Mouse (Mus musculus) hindbrain, embryonic 14.5 days (tissue): ENCODE results near the gene Lipc. TPM values are rescaled to one million over a fixed set of nuclear protein-coding genes. Genes with fewer than 3 reads are reported as not detected.

ENCODE experiments used
- ATAC-seq: fragments of 200-750 bp; cut with Nextera tagmentation; 2 replicates; pipeline ENCODE4 v1.8.0; 2017; ENCODE audit warnings: moderate number of reproducible peaks, mild to moderate bottlenecking, moderate TSS enrichment, moderate library complexity; ENCODE audit not compliant: low FRiP score
- DNase-seq: peaks from one replicate; pipeline ENCODE4 v3.0.0-alpha.2; 2015; ENCODE audit warnings: low spot score
- H3K27ac ChIP-seq: fragments of 300-500 bp; sonication (generic); 2 replicates; pipeline ENCODE4 v1.5.1; 2014; ENCODE audit warnings: mild to moderate bottlenecking, moderate library complexity
- H3K27me3 ChIP-seq: fragments of 300-500 bp; sonication (generic); 2 replicates; pipeline ENCODE4 v1.6.1; 2014; ENCODE audit warnings: mild to moderate bottlenecking, low read length, mixed read lengths; ENCODE audit not compliant: control insufficient read depth, insufficient read depth
- H3K36me3 ChIP-seq: fragments of 300-500 bp; sonication (generic); replicated peaks from 2 replicates; pipeline ENCODE4 v1.6.1; 2014; ENCODE audit not compliant: control insufficient read depth, insufficient read depth
- H3K4me1 ChIP-seq: fragments of 300-500 bp; sonication (generic); replicated peaks from 2 replicates; pipeline ENCODE4 v1.6.1; 2014; ENCODE audit warnings: antibody characterized with exemption, low read length, mixed read lengths; ENCODE audit not compliant: control insufficient read depth, insufficient read depth
- H3K4me2 ChIP-seq: fragments of 300-500 bp; sonication (generic); replicated peaks from 2 replicates; pipeline ENCODE4 v1.6.1; 2014; ENCODE audit warnings: mild to moderate bottlenecking, moderate library complexity
- H3K4me3 ChIP-seq: fragments of 300-500 bp; sonication (generic); replicated peaks from 2 replicates; pipeline ENCODE4 v1.5.1; 2014; ENCODE audit warnings: mild to moderate bottlenecking, low read length
- H3K9ac ChIP-seq: fragments of 300-500 bp; sonication (generic); 2 replicates; pipeline ENCODE4 v1.6.1; 2014
- H3K9me3 ChIP-seq: fragments of 300-500 bp; sonication (generic); 2 replicates; pipeline ENCODE4 v1.6.1; 2016; ENCODE audit warnings: low read length; ENCODE audit not compliant: control insufficient read depth
- WGBS: fragments of 180-500 bp; shearing (Covaris S2); extraction: QIAGEN DNeasy Blood & Tissue Kit; methylation state at CpG from one replicate; pipeline ENCODE4 v1.1.7; 2014; 5-methylcytosine and 5-hydroxymethylcytosine counted together
- polyA plus RNA-seq: library from polyadenylated mRNA; unstranded; fragments of >200 nt; fragmentation: Nextera tagmentation; extraction: Ambion mirVana; gene quantifications from 2 replicates; pipeline ENCODE4 v1.2.1, GENCODE M21; 2014

Lipc gene
- polyA plus RNA-seq, 1 experiment from 2014 or later, result 0.11 TPM

DNA sequence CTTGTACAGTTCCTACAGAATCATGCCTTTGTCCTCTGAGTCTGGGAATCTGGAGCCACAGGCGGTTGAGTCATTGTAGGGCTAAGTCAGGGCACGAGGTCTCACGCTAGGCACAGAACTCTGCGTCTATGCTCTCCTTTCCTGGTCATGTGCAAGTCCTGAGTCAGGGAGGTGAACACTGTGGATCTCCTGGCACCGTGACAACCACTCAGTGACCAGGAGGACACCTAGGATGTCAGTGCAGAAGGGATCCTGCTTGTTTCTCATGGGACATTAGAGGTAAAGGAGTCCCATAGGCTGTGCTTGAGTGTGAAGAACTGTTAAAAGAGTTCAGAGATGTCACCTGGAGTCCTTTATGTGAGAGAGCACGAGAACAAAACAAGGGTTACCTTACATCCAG is 26.8 kb downstream of the Lipc start:
- H3K27me3 ChIP-seq, result no peaks in the 10 kb centered on the region
- no peaks in the 10 kb centered on the region; the same call in 1 of the 2 replicates for H3K4me1 ChIP-seq
- DNase-seq (no peak), ATAC-seq (no peak)
- H3K4me2 ChIP-seq, result no peak overlapping the region
- H3K9me3 ChIP-seq, result no peaks in the 10 kb centered on the region
- no peak overlapping the region for H3K9ac ChIP-seq
- H3K36me3 ChIP-seq, result no peaks in the 10 kb centered on the region
- H3K4me3 ChIP-seq, result no peak overlapping the region
- whole genome bisulfite sequencing, result 92% methylated on average over 6 of the region's 6 CpGs
- H3K27ac ChIP-seq, result no peak overlapping the region

DNA sequence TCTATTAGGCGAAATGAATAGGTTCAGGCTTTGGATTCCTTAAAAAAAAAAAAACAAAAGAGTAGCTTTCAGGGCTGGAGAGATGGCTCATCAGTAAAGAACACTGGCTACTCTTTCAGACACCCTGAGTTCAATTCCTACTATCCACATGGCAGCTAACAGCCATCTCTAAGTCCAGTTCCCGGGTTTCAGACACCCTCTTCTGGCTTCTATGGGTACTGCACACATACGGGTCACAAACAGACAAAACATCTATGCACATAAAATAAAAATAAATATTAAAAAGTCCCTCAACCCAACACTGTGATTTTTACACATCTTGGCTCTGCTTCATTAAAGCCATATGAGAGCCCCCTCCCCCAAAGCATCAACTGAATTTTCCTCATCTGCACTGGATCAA is 27.3 kb downstream of the Lipc start:
- H3K27ac ChIP-seq, result no peak overlapping the region
- WGBS, result 91% methylated on average over 3 of the region's 3 CpGs
- DNase-seq, result no peak
- no peaks in the 10 kb centered on the region for H3K9me3 ChIP-seq
- H3K4me3 ChIP-seq, result no peak overlapping the region
- no peak for ATAC-seq
- no peaks in the 10 kb centered on the region for H3K27me3 ChIP-seq
- H3K36me3 ChIP-seq, result no peaks in the 10 kb centered on the region
- no peak overlapping the region for H3K4me2 ChIP-seq
- H3K4me1 ChIP-seq, result no peaks in the 10 kb centered on the region; the same call in 1 of the 2 replicates
- no peak overlapping the region for H3K9ac ChIP-seq

DNA sequence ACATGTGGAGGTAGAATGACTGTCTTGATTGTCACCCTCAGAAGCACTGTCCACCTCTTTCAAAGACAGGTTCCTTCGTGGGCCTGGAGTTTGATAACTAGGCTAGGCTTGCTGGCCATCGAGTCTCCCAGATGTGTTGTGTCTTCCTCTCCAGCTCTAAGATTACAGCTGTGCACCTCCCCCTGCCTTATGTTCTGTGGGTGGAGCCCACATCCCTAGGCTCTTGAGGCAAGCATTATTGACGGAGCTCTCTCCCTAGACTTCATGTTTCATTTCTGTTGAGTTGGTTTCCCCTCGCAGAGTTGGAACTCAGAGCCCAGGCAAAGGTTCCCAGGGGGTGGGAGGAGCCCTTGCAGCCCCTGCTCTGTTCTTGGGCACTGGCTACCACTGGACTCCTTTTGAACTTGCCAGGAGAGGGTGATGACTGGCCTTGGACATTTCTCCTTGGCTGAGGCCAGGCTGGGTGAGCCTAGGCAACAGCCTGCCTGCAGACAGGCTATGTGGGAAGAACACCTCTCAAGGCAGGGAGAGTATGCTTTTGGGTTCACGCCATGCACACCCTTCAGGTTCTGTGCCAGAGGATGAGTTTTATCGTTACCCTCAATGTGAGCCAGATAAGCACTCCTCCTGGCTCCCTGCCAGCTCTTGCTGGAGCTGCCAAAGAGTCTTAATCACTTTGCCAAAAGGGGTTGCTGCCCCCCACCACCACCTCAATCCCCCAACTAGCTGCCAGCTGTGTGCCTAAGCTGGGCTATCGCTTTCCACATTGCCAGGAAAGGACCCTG is 30.1 kb downstream of the Lipc start:
- no peaks in the 10 kb centered on the region for H3K9me3 ChIP-seq
- no peaks in the 10 kb centered on the region; the same call in 1 of the 2 replicates for H3K4me1 ChIP-seq
- no peak overlapping the region for H3K4me2 ChIP-seq
- ATAC-seq (no peak), DNase-seq (peak; percentile 67)
- no peak overlapping the region for H3K4me3 ChIP-seq
- H3K27ac ChIP-seq, result no peak overlapping the region
- no peaks in the 10 kb centered on the region for H3K36me3 ChIP-seq
- 70% methylated on average over 7 of the region's 7 CpGs for WGBS
- no peaks in the 10 kb centered on the region for H3K27me3 ChIP-seq
- H3K9ac ChIP-seq, result no peak overlapping the region

DNA sequence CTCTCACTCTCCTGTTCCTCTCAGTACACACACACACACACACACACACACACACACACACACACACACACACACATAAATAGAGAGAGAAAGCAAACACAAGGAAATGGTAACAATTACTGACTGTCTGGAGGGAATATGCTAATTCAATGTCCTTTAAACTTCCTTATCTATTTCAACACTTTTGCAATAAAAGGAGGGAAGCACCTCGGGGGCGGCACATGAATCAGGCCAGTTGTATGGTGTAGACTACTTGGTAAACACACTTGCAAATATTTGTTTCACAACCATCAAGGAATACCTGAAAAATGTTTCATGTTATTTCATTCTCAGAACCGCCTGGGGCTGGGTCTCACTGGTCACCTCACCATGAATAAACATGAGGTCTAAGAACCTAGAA is 30.9 kb downstream of the Lipc start:
- DNase-seq, result no peak
- Histone ChIP-seq H3K4me2 (no peak overlapping the region), H3K27ac (no peak overlapping the region), H3K9me3 (no peaks in the 10 kb centered on the region), H3K4me3 (no peak overlapping the region), H3K36me3 (no peaks in the 10 kb centered on the region), H3K4me1 (peaks cover 5% of the 10 kb centered on the region), H3K27me3 (no peaks in the 10 kb centered on the region), H3K9ac (no peak overlapping the region)
- 78% methylated on average over 3 of the region's 3 CpGs for WGBS
- ATAC-seq, result no peak

DNA sequence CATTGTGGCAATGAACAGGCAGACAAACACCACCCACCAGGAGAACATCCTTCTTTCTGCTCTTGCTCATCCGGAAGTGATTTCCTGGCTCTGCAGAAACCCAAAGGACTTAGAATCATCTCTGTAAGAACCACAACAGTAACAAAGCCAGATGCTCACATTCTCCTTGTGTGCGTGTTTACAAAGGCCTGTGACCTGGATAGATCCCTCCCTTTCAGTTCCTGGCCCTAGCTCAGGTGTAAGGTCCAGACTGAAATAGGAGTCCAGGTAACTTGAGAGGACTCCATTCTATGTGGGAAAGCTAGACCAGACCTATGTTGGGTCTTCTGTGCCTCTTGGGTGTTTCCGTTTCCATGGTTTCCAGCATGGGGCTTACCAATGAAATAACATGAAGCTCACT is 32.8 kb downstream of the Lipc start:
- H3K9ac ChIP-seq, result no peak overlapping the region
- no peak overlapping the region for H3K4me2 ChIP-seq
- H3K4me1 ChIP-seq, result peaks cover 5% of the 10 kb centered on the region
- no peaks in the 10 kb centered on the region for H3K36me3 ChIP-seq
- H3K9me3 ChIP-seq, result no peaks in the 10 kb centered on the region
- DNase-seq (no peak), ATAC-seq (no peak)
- H3K4me3 ChIP-seq, result no peak overlapping the region
- no peaks in the 10 kb centered on the region for H3K27me3 ChIP-seq
- H3K27ac ChIP-seq, result no peak overlapping the region
- 89% methylated on average over 3 of the region's 3 CpGs for WGBS

DNA sequence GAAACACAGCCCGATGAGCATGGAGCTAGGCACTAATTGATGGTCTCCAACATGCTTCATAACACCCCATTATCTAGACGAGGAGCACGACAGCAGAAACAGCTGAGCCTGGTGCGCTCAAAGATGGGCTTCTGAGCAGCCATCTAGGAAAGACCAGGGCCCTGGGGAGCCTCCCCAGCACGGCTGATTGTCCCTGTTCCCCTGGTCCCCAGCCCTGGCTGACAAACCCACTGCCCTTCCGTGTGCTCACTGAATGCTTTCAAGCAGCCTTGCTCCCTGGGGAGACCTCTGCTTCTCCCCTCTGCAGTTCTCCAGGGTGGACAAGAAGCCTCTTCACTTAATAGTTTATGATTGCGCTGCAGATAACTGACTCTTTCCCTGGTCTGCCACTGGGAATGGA is 35.5 kb downstream of the Lipc start:
- WGBS, result 45% methylated on average over 7 of the region's 7 CpGs
- ATAC-seq, result no peak
- DNase-seq, result no peak

DNA sequence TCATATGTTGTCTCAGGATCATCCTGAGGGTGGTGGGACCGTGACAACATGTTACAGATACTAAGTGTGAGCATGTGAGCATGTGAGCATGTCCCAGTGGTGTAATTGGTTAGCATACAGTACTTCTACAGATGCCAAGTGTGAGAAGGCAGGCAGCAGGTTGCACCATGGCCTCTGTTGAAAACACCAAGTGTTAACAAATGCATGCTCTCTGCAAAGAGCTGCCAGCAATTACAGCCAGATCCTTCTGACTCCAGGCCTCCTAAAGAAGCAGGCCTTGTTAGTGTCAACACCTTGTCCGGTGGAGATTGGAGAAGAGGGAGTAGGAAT is 36.7 kb downstream of the Lipc start:
- no peaks in the 10 kb centered on the region for H3K36me3 ChIP-seq
- no peaks in the 10 kb centered on the region for H3K27me3 ChIP-seq
- 94% methylated on average over 2 of the region's 2 CpGs for WGBS
- H3K27ac ChIP-seq, result no peak overlapping the region
- H3K9me3 ChIP-seq, result no peaks in the 10 kb centered on the region
- ATAC-seq (no peak), DNase-seq (no peak)
- no peak overlapping the region for H3K9ac ChIP-seq
- H3K4me3 ChIP-seq, result no peak overlapping the region
- peaks cover 5% of the 10 kb centered on the region; the same call in 1 of the 2 replicates for H3K4me1 ChIP-seq
- H3K4me2 ChIP-seq, result no peak overlapping the region

More for the DNA sequence above, 35.5 kb downstream of the Lipc start:
- H3K27me3 ChIP-seq, result no peaks in the 10 kb centered on the region
- no peak overlapping the region for H3K4me3 ChIP-seq
- no peak overlapping the region for H3K9ac ChIP-seq
- no peaks in the 10 kb centered on the region for H3K9me3 ChIP-seq
- peaks cover 5% of the 10 kb centered on the region; the same call in 1 of the 2 replicates for H3K4me1 ChIP-seq
- no peaks in the 10 kb centered on the region for H3K36me3 ChIP-seq
- no peak overlapping the region for H3K4me2 ChIP-seq
- H3K27ac ChIP-seq, result no peak overlapping the region; the same call in 1 of the 2 replicates

DNA sequence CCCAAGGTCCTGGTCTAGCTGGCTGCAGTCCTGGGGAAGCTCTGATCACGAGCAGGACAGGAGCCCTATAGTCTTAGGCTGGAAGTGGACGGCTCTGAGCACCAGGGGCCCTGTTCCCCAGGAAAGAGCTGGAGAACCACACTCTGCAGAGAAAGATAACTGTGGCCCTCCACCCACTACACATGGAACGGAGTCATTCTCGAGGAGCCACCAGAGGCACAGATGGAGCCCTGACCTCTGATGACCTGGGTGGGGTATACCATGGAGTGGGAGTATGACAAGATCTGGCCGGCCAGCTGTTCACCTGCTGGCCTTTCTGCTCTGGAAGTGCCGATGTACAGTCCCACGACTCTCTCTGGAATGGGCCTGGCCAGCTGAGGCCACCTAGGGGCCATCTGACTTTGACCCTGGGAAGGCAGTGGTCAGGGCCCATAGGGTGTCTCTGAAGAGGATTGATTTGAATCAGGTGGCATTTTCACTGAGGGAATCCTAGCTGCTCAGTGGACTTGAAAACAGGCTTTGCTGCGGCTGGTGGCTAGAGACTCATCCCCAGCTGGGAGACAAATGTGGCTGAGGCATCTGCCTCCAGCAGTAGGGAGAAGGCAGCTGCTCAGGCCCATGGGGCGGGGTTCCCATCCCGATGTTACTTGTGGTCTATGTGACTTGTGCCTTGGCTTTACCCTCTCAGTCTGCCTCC is 37.2 kb downstream of the Lipc start:
- Histone ChIP-seq H3K4me3 (no peak overlapping the region), H3K9me3 (no peaks in the 10 kb centered on the region), H3K9ac (no peak overlapping the region), H3K4me2 (no peak overlapping the region), H3K36me3 (no peaks in the 10 kb centered on the region), H3K27ac (no peak overlapping the region), H3K4me1 (peaks cover 5% of the 10 kb centered on the region; the same call in 1 of the 2 replicates), H3K27me3 (no peaks in the 10 kb centered on the region)
- no peak for ATAC-seq
- 69% methylated on average over 10 of the region's 10 CpGs for WGBS
- no peak for DNase-seq

DNA sequence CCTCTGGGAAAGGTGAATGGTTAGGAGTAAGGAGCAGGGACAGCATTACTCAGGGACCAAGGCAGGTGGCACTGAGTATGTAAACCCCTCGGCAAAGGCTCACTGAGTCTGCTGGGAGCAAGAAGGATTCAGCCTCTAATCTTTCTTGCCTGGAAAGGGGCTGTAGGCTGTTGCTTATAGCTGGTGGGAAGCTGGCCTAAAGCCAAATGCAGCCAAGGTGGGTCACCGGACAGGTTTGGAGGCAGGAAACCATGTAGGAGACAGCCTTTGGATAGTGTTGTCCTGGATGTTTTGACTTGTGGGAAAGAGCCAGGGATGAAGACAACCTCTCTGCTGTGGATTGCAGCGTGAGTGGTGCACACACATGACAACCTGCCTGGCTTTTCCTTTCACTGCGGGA is 40.9 kb downstream of the Lipc start:
- Histone ChIP-seq H3K9ac (no peak overlapping the region), H3K4me3 (no peak overlapping the region), H3K4me2 (no peak overlapping the region), H3K27ac (no peak overlapping the region), H3K4me1 (no peaks in the 10 kb centered on the region), H3K9me3 (no peaks in the 10 kb centered on the region), H3K27me3 (no peaks in the 10 kb centered on the region), H3K36me3 (no peaks in the 10 kb centered on the region)
- DNase-seq (no peak), ATAC-seq (no peak)
- WGBS, result 76% methylated on average over 4 of the region's 4 CpGs
